Mouse (Mus musculus) midbrain, postnatal 0 days (tissue): ENCODE data around the gene Lrfn1. TPM values are rescaled to one million over a fixed set of nuclear protein-coding genes. Genes with fewer than 3 reads are reported as not detected.

ENCODE experiments used
- ATAC-seq: fragments of 200-750 bp; cut with Nextera tagmentation; 2 replicates; pipeline ENCODE4 v1.8.0; 2017; ENCODE audit warnings: moderate number of reproducible peaks, mild to moderate bottlenecking, moderate TSS enrichment, moderate library complexity; ENCODE audit not compliant: low FRiP score
- DNase-seq: peaks from one replicate; pipeline ENCODE4 v3.0.0-alpha.2; 2015; ENCODE audit warnings: low spot score
- H3K27ac ChIP-seq: fragments of 300-500 bp; sonication (generic); 2 replicates; pipeline ENCODE4 v1.5.1; 2014; ENCODE audit warnings: low read depth, mild to moderate bottlenecking, low read length, mixed read lengths
- H3K27me3 ChIP-seq: fragments of 300-500 bp; sonication (generic); 2 replicates; pipeline ENCODE4 v1.6.1; 2014; ENCODE audit warnings: low read length, control low read depth, mixed read lengths; ENCODE audit not compliant: insufficient read depth
- H3K36me3 ChIP-seq: fragments of 300-500 bp; sonication (generic); 2 replicates; pipeline ENCODE4 v1.6.1; 2014; ENCODE audit warnings: low read length, control low read depth, mixed read lengths; ENCODE audit not compliant: insufficient read depth
- H3K4me1 ChIP-seq: fragments of 300-500 bp; sonication (generic); 2 replicates; pipeline ENCODE4 v1.6.1; 2014; ENCODE audit warnings: mild to moderate bottlenecking, control low read depth, antibody characterized with exemption, low read length, mixed read lengths; ENCODE audit not compliant: insufficient read depth
- H3K4me2 ChIP-seq: fragments of 300-500 bp; sonication (generic); 2 replicates; pipeline ENCODE4 v1.6.1; 2014; ENCODE audit warnings: low read depth, mild to moderate bottlenecking, low read length, mixed read lengths; ENCODE audit not compliant: poor library complexity, severe bottlenecking
- H3K4me3 ChIP-seq: fragments of 300-500 bp; sonication (generic); 2 replicates; pipeline ENCODE4 v1.5.1; 2014; ENCODE audit warnings: low read depth, mild to moderate bottlenecking, low read length, moderate library complexity
- H3K9ac ChIP-seq: fragments of 300-500 bp; sonication (generic); replicated peaks from 2 replicates; pipeline ENCODE4 v1.6.1; 2014; ENCODE audit warnings: mild to moderate bottlenecking, low read length, moderate library complexity, mixed read lengths; ENCODE audit not compliant: poor library complexity, severe bottlenecking
- H3K9me3 ChIP-seq: fragments of 300-500 bp; sonication (generic); 2 replicates; pipeline ENCODE4 v1.6.1; 2016; ENCODE audit warnings: low read length, control low read depth
- CTCF ChIP-seq: IDR thresholded peaks from 2 replicates; pipeline ENCODE4 v1.5.1; 2016; ENCODE audit warnings: antibody characterized with exemption, mild to moderate bottlenecking
- WGBS: fragments of 180-500 bp; shearing (Covaris S2); extraction: QIAGEN DNeasy Blood & Tissue Kit; methylation state at CpG from one replicate; pipeline ENCODE4 v1.1.7; 2014; 5-methylcytosine and 5-hydroxymethylcytosine counted together
- polyA plus RNA-seq: library from polyadenylated mRNA; unstranded; fragments of >200 nt; fragmentation: Nextera tagmentation; extraction: Ambion mirVana; gene quantifications from 2 replicates; pipeline ENCODE4 v1.2.1, GENCODE M21; 2015
- total RNA-seq: library from RNA; depleted of rRNA; stranded (reverse); fragments of >200 nt; gene quantifications from 2 replicates; pipeline ENCODE4 v1.2.3, GENCODE M21; 2014

Lrfn1 gene
- total and polyA plus RNA-seq, 2 experiments from 2014 or later = 20.6 to 137 TPM

DNA sequence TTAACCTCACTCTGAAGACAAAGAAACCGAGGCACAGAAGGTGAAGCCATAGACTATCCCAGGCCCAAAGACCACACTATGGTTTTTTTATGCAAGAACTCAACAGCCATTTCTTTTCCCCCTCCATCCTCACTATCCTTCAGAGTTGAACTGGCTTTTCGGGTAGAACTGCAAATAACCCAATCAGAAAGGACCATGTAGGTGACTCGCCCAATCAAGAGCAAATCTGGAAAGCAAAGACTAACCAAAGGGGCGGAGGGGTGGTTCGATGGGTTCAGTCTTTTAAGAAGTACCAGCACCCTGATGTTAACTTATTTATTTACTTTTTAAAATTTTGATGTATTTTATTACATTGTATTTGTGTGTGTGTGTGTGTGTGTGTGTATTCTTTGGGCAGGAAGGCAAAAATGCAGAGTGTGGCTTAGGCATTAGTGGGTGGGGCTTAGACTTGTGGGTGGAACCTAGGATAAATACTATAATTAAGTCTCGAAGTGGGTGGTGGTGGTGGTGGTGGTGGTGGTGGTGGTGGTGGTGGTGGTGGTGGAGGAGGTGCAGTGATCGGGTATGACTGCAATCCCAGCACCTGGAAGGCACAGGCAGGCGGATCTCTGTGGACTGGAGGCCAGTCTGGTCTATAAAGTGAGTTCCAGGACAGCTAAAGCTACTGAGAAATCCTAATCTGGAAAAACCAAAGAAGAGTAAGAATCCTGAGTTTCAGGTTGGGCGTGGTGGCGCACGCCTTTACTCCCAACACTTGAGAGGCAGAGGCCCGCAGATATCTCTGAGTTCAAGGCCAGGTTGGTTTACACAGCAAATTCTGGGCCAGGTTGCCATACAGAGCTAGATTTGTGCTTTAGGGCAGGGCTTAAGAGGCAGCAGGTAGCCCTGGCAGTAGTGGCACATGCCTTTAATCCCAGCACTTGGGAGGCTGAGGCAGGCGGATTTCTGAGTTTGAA, 3.6 kb upstream of the Lrfn1 start:
- Histone ChIP-seq H3K4me3 (no peak overlapping the region), H3K27me3 (no peaks in the 10 kb centered on the region), H3K9me3 (no peaks in the 10 kb centered on the region), H3K36me3 (no peaks in the 10 kb centered on the region), H3K27ac (no peak overlapping the region), H3K4me1 (peaks cover 4% of the 10 kb centered on the region; the same call in 1 of the 2 replicates), H3K9ac (no peak overlapping the region), H3K4me2 (no peak overlapping the region)
- ATAC-seq = no peak
- no peak for DNase-seq
- no peak for TF ChIP-seq CTCF
- WGBS = 74% methylated on average over 13 of the region's 13 CpGs

DNA sequence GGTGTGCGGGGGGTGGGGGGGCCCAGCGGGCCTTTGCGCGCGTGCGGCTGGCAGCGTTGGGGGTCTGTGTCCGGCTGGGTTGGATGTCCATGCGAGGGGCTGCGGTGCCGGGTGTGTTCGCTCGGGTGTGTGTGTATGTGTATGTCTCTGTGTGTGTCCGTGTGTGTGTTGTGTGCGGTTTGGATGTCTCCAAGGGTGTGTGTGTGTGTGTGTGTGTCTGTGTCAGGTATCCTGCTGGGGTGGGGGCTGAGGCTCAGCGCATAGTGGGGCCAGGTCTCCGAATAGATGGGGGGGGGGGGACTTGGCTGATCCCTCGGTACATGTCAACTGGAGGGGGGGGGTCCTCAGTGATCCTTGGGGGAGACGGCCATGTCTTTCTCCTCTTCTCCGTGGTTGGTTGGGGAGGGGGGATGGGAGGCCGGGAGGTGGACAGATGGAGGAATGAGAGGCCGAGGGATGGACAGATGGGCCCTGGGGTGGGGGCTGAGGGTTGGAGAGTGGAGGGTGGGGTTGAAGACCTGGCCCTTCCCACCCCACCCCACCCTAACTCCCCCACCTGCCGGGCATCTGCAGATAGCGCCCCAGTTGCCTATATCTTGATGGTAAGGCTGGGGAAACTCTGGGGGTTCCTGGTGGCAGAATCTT, 703 bp downstream of the Lrfn1 start:
- H3K27me3 ChIP-seq = no peaks in the 10 kb centered on the region
- H3K4me3 ChIP-seq = peak overlapping the region; percentile 82
- H3K4me2 ChIP-seq = peak overlapping the region; percentile 76
- no peaks in the 10 kb centered on the region; the same call in 1 of the 2 replicates for H3K4me1 ChIP-seq
- DNase-seq (peak; percentile 26), ATAC-seq (peak; percentile 65)
- H3K36me3 ChIP-seq = peaks cover 15% of the 10 kb centered on the region
- 1% methylated on average over 22 of the region's 24 CpGs for WGBS
- H3K27ac ChIP-seq = peak overlapping the region; percentile 67
- peak overlapping the region; percentile 76 for H3K9ac ChIP-seq
- no peak for TF ChIP-seq CTCF
- H3K9me3 ChIP-seq = no peaks in the 10 kb centered on the region

DNA sequence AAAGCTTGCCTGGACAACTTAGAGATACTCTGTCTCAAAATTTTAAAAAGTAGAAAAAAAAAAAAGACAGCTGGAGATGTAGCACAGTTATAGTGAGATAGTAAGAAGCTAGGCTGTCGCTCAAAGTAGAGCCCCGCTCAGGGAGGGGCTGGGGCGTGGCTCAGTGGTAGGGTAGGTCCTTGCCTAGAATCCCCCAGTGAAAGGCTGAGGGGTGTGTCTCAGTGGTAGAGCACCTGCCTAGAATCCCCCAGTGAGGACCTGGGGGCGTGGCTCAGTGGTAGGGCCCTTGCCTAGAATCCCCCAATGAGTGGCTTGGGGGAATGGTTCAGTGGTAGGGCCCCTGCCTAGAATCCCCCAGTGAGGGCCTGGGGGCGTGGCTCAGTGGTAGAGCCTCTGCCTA, 8.6 kb downstream of the Lrfn1 start:
- TF ChIP-seq CTCF = no peak
- Histone ChIP-seq H3K4me3 (no peak overlapping the region), H3K4me1 (no peaks in the 10 kb centered on the region), H3K4me2 (no peak overlapping the region), H3K9me3 (no peaks in the 10 kb centered on the region), H3K27me3 (no peaks in the 10 kb centered on the region), H3K36me3 (peaks cover 47% of the 10 kb centered on the region), H3K9ac (no peak overlapping the region), H3K27ac (no peak overlapping the region)
- DNase-seq = no peak
- no peak for ATAC-seq
- 95% methylated on average over 5 of the region's 5 CpGs for WGBS

DNA sequence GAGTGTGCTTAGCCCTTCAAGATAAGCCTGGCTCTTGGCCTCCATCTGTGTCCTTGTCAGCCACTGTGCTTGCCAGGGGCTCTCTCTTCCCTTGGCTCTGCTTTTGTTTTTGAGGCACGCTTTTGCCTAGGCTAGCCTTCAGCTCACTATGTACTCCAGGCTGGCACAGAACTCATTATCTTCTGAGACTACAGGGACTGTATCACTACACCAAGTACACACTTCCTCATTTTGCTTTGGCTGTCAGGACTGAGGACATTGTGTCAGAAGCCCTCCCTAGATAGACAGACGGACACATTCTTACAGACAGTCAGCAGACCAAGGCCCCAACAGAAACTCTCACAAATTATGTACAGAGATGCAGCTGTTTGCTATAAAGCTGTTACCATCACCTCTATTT, 11.0 kb downstream of the Lrfn1 start:
- no peak for ATAC-seq
- 98% methylated on average over 2 of the region's 2 CpGs for WGBS
- DNase-seq = no peak
- Histone ChIP-seq H3K27ac (no peak overlapping the region), H3K9me3 (no peaks in the 10 kb centered on the region), H3K27me3 (no peaks in the 10 kb centered on the region), H3K4me1 (no peaks in the 10 kb centered on the region), H3K4me2 (no peak overlapping the region), H3K9ac (no peak overlapping the region), H3K36me3 (peaks cover 42% of the 10 kb centered on the region), H3K4me3 (no peak overlapping the region)
- TF ChIP-seq CTCF = no peak

DNA sequence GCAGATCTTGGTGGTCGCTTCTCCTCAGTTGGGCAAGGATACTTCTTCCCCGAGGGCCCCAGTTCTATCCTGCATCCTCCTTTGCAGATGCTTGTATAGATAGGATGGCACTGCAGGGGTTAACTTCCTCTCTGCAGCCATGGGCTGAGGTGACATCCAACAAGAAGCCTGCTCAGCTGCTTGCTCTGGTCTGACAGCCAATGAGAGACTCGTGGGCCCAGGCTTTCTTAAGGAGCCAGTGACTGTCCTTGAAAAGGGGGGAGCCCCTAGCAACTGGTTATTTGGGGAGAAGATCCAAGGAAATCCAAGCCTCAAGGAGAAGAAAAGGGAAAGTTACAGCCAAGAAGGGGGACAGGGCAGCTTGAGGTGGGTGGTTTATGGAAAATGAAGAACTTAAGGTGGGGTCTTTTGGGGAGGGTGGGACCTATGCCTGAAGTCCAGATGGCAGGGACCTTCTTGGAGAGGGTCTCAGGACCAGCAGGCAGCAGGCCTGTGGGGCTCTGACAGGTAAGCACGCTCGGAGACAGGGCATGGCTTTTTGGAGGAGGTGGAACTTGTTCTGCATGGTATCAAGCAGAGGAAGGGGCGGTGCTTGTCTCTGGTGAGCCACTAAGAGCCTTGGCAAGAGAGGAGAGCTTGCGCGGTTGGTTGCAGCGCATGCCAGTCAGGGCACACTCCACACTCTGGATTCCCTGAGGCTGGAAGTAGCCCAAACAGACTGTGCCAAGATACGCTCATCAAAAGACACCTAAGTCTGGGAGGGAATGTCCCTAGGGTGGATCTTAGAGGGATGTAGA, 12.8 kb downstream of the Lrfn1 start:
- WGBS = 55% methylated on average over 10 of the region's 10 CpGs
- Histone ChIP-seq H3K9ac (no peak overlapping the region), H3K4me1 (no peaks in the 10 kb centered on the region), H3K27me3 (no peaks in the 10 kb centered on the region), H3K4me2 (peak overlapping the region; percentile 43), H3K27ac (0 out of 2 replicates have a peak overlapping the region, but pooled peaks have one; percentile 9), H3K36me3 (peaks cover 29% of the 10 kb centered on the region), H3K4me3 (peak overlapping the region; percentile 8), H3K9me3 (no peaks in the 10 kb centered on the region)
- ATAC-seq = peak; percentile 86
- TF ChIP-seq CTCF = no peak
- peak; percentile 90 for DNase-seq
